Mouse (Mus musculus): ENCODE data around the gene Zdhhc12. TPM values are rescaled to one million over a fixed set of nuclear protein-coding genes. Genes with fewer than 3 reads are reported as not detected.

The Zdhhc12 gene
- polyA plus RNA-seq, 1 experiment from 2014 or later, result 32.0 TPM

- peak; percentile 98 for ATAC-seq (ENCODE audit: low read depth)
- Histone ChIP-seq H3K9ac (ENCODE audit: low read length) (peak within 1 kb of the TSS; percentile 82), H3K27me3 (ENCODE audit: control insufficient read depth, insufficient read depth, low read depth, low read length) (no peaks in the 10 kb centered on the region; the same call in 1 of the 2 replicates), H3K27ac (ENCODE audit: low read length) (peak within 1 kb of the TSS; percentile 77), H3K4me2 (ENCODE audit: low read depth, low read length) (peak within 1 kb of the TSS; percentile 71), H3K9me3 (ENCODE audit: control insufficient read depth, low read length) (no peaks in the 10 kb centered on the region), H3K4me1 (replicated peaks; ENCODE audit: control insufficient read depth, insufficient read depth, low read length) (peaks cover 4% of the 10 kb centered on the region; the same call in 1 of the 2 replicates), H3K36me3 (ENCODE audit: control insufficient read depth, insufficient read depth, low read length) (no peaks in the 10 kb centered on the region; the same call in 1 of the 2 replicates), H3K4me3 (ENCODE audit: low read length) (peak within 1 kb of the TSS; percentile 75)
- WGBS, result 1% methylated on average over 53 of the region's 54 CpGs
These were observed 44.6 kb downstream of the Zdhhc12 start, which contains the start of gene Wdr34 for GRCm38 (mm10) chr2:30048699-30049388. Gene Wdr34 (minus strand): TSS chr2:30048881.

GRCm38 (mm10) chr2:30048101-30048501 is 45.3 kb downstream of the Zdhhc12 start:
- no peak for ATAC-seq (ENCODE audit: low read depth)
- Histone ChIP-seq H3K27me3 (ENCODE audit: control insufficient read depth, insufficient read depth, low read depth, low read length) (no peaks in the 10 kb centered on the region), H3K4me3 (ENCODE audit: low read length) (peak overlapping the region; percentile 75), H3K4me1 (replicated peaks; ENCODE audit: control insufficient read depth, insufficient read depth, low read length) (peaks cover 4% of the 10 kb centered on the region; the same call in 1 of the 2 replicates), H3K27ac (ENCODE audit: low read length) (peak overlapping the region; percentile 77), H3K9ac (ENCODE audit: low read length) (peak overlapping the region; percentile 82), H3K36me3 (ENCODE audit: control insufficient read depth, insufficient read depth, low read length) (no peaks in the 10 kb centered on the region; the same call in 1 of the 2 replicates), H3K9me3 (ENCODE audit: control insufficient read depth, low read length) (no peaks in the 10 kb centered on the region), H3K4me2 (ENCODE audit: low read depth, low read length) (peak overlapping the region; percentile 71)
- WGBS, result 51% methylated on average over 11 of the region's 11 CpGs

- no peak for ATAC-seq (ENCODE audit: low read depth)
These were observed 46.3 kb downstream of the Zdhhc12 start for GRCm38 (mm10) chr2:30047127-30047526.

DNA sequence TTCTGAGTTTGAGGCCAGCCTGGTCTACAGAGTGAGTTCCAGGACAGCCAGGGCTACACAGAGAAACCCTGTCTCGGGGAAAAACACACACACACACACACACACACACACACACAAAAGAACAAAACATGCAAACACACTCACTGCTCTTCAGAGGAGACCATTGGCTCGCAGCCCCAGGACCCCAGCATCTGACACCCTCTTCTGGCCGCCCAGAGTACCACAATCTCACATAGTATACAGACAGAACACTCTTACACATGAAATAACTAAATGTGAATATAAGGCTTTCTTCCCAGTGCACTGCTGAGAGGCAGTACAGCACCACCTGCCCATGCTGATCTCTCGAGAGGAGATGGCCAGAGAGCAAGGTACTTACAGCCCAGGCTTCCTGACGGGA is 48.9 kb downstream of the Zdhhc12 start:
- 82% methylated on average over 5 of the region's 5 CpGs for WGBS
- Histone ChIP-seq H3K9ac (ENCODE audit: low read length) (no peak overlapping the region), H3K4me3 (ENCODE audit: low read length) (no peak overlapping the region), H3K27ac (ENCODE audit: low read length) (no peak overlapping the region), H3K4me2 (ENCODE audit: low read depth, low read length) (no peak overlapping the region), H3K36me3 (ENCODE audit: control insufficient read depth, insufficient read depth, low read length) (no peaks in the 10 kb centered on the region; the same call in 1 of the 2 replicates), H3K27me3 (ENCODE audit: control insufficient read depth, insufficient read depth, low read depth, low read length) (no peaks in the 10 kb centered on the region), H3K4me1 (replicated peaks; ENCODE audit: control insufficient read depth, insufficient read depth, low read length) (peaks cover 4% of the 10 kb centered on the region; the same call in 1 of the 2 replicates), H3K9me3 (ENCODE audit: control insufficient read depth, low read length) (no peaks in the 10 kb centered on the region)
- no peak for ATAC-seq (ENCODE audit: low read depth)

More at GRCm38 (mm10) chr2:30047127-30047526, 46.3 kb downstream of the Zdhhc12 start:
- H3K36me3 ChIP-seq (ENCODE audit: control insufficient read depth, insufficient read depth, low read length), result no peaks in the 10 kb centered on the region; the same call in 1 of the 2 replicates
- no peak overlapping the region for H3K4me2 ChIP-seq (ENCODE audit: low read depth, low read length)
- peaks cover 4% of the 10 kb centered on the region; the same call in 1 of the 2 replicates for H3K4me1 ChIP-seq (replicated peaks; ENCODE audit: control insufficient read depth, insufficient read depth, low read length)
- no peaks in the 10 kb centered on the region for H3K9me3 ChIP-seq (ENCODE audit: control insufficient read depth, low read length)
- H3K9ac ChIP-seq (ENCODE audit: low read length), result no peak overlapping the region
- H3K27ac ChIP-seq (ENCODE audit: low read length), result no peak overlapping the region
- WGBS, result 93% methylated on average over 6 of the region's 6 CpGs
- H3K4me3 ChIP-seq (ENCODE audit: low read length), result no peak overlapping the region
- H3K27me3 ChIP-seq (ENCODE audit: control insufficient read depth, insufficient read depth, low read depth, low read length), result no peaks in the 10 kb centered on the region

- no peaks in the 10 kb centered on the region for H3K9me3 ChIP-seq (ENCODE audit: control insufficient read depth, low read length)
- H3K27ac ChIP-seq (ENCODE audit: low read length), result no peak overlapping the region
- no peak overlapping the region for H3K4me3 ChIP-seq (ENCODE audit: low read length)
- H3K27me3 ChIP-seq (ENCODE audit: control insufficient read depth, insufficient read depth, low read depth, low read length), result no peaks in the 10 kb centered on the region
- H3K36me3 ChIP-seq (ENCODE audit: control insufficient read depth, insufficient read depth, low read length), result no peaks in the 10 kb centered on the region; the same call in 1 of the 2 replicates
- no peak overlapping the region for H3K9ac ChIP-seq (ENCODE audit: low read length)
- ATAC-seq (ENCODE audit: low read depth), result peak; percentile 72
- H3K4me2 ChIP-seq (ENCODE audit: low read depth, low read length), result no peak overlapping the region
- no peaks in the 10 kb centered on the region for H3K4me1 ChIP-seq (replicated peaks; ENCODE audit: control insufficient read depth, insufficient read depth, low read length)
- WGBS, result 3% methylated on average over 4 of the region's 4 CpGs
These were observed 51.0 kb downstream of the Zdhhc12 start for GRCm38 (mm10) chr2:30042445-30042844.

Other genes with a start within 250 kb of the Zdhhc12 start
- gene Cercam, start 224.5 kb downstream of the Zdhhc12 start, polyA plus RNA-seq (2015; fragmentation: Nextera tagmentation; extraction: Ambion mirVana), result 14.8 and 17.6 TPM in 2 replicates
- 60.8 and 62.3 TPM in 2 replicates for gene Odf2, start 204.4 kb downstream of the Zdhhc12 start, polyA plus RNA-seq (2015; fragmentation: Nextera tagmentation; extraction: Ambion mirVana)
- gene Gle1, start 158.2 kb downstream of the Zdhhc12 start, polyA plus RNA-seq (2015; fragmentation: Nextera tagmentation; extraction: Ambion mirVana), result 70.4 and 70.9 TPM in 2 replicates
- gene Sptan1, start 128.1 kb downstream of the Zdhhc12 start, polyA plus RNA-seq (2015; fragmentation: Nextera tagmentation; extraction: Ambion mirVana), result 98.4 and 109 TPM in 2 replicates
- gene Wdr34, start 44.8 kb downstream of the Zdhhc12 start, polyA plus RNA-seq (2015; fragmentation: Nextera tagmentation; extraction: Ambion mirVana), result 29.4 and 32.9 TPM in 2 replicates
- 350 and 369 TPM in 2 replicates for gene Set, start 36.3 kb downstream of the Zdhhc12 start, polyA plus RNA-seq (2015; fragmentation: Nextera tagmentation; extraction: Ambion mirVana)
- 14.2 and 16.7 TPM in 2 replicates for gene Pkn3, start 16.0 kb downstream of the Zdhhc12 start, polyA plus RNA-seq (2015; fragmentation: Nextera tagmentation; extraction: Ambion mirVana)
- 6.1 and 7.8 TPM in 2 replicates for gene Zer1, start 30.9 kb upstream of the Zdhhc12 start, polyA plus RNA-seq (2015; fragmentation: Nextera tagmentation; extraction: Ambion mirVana)
- gene Tbc1d13, start 40.1 kb upstream of the Zdhhc12 start, polyA plus RNA-seq (2015; fragmentation: Nextera tagmentation; extraction: Ambion mirVana), result 5.2 and 5.7 TPM in 2 replicates
- 12.0 and 13.3 TPM in 2 replicates for gene Endog, start 77.8 kb upstream of the Zdhhc12 start, polyA plus RNA-seq (2015; fragmentation: Nextera tagmentation; extraction: Ambion mirVana)
- gene Spout1, start 84.8 kb upstream of the Zdhhc12 start, polyA plus RNA-seq (2015; fragmentation: Nextera tagmentation; extraction: Ambion mirVana), result 66.6 TPM in 2 replicates
- gene Kyat1, start 112.2 kb upstream of the Zdhhc12 start, polyA plus RNA-seq (2015; fragmentation: Nextera tagmentation; extraction: Ambion mirVana), result 12.7 and 12.9 TPM in 2 replicates
- gene Lrrc8a, start 144.1 kb upstream of the Zdhhc12 start, polyA plus RNA-seq (2015; fragmentation: Nextera tagmentation; extraction: Ambion mirVana), result 41.9 and 42.0 TPM in 2 replicates
- gene Gm28035, start 146.9 kb upstream of the Zdhhc12 start, polyA plus RNA-seq (2015; fragmentation: Nextera tagmentation; extraction: Ambion mirVana), result 0.16 and 0.18 TPM in 2 replicates
- 7.4 and 8.2 TPM in 2 replicates for gene Phyhd1, start 172.6 kb upstream of the Zdhhc12 start, polyA plus RNA-seq (2015; fragmentation: Nextera tagmentation; extraction: Ambion mirVana)
- gene Gm28038, start 187.4 kb upstream of the Zdhhc12 start, polyA plus RNA-seq (2015; fragmentation: Nextera tagmentation; extraction: Ambion mirVana), result not detected in 2 replicates
- 30.3 and 31.4 TPM in 2 replicates for gene Dolk, start 192.7 kb upstream of the Zdhhc12 start, polyA plus RNA-seq (2015; fragmentation: Nextera tagmentation; extraction: Ambion mirVana)
- 30.5 and 33.6 TPM in 2 replicates for gene Nup188, start 192.7 kb upstream of the Zdhhc12 start, polyA plus RNA-seq (2015; fragmentation: Nextera tagmentation; extraction: Ambion mirVana)

Measured in lung, embryonic 16.5 days (tissue).